ENCODE assay signal across 12 mouse cellular contexts in genomic region chr7:131776191-131776752, GRCm38 (mm10).
A peak's percentile ranks its signal among the peaks of the same experiment; 100 is the strongest.
DNase-seq lines count a peak whose midpoint lies in the region; TF ChIP-seq lines count a peak whose summit lies in the region.
"Had no signal": no experiment of that assay in that cellular context is flagged by ENCODE, and none has a peak within 500 bp of the region (broad histone marks: within the 10 kb centered on the region; RNA-seq: fewer than 3 reads in every experiment).

No protein-coding gene starts in this region.

- intact Hi-C loops in heart, postnatal 14 days (cut with DNase I), result no loop called here

- H3K4me1 ChIP-seq in kidney, adult 2 months (ENCODE audit: control insufficient read depth, insufficient read depth, low read length), result no peaks in the 10 kb centered on the region
- H3K4me1 ChIP-seq: stomach, embryonic 15.5 days had no signal

- no peaks in the 10 kb centered on the region for H3K36me3 ChIP-seq in kidney, adult 2 months (ENCODE audit: control insufficient read depth, insufficient read depth, low read length)
- H3K36me3 ChIP-seq: stomach, embryonic 15.5 days had no signal

- no peak for TF ChIP-seq CTCF in kidney, adult 2 months (conservative IDR thresholded peaks at IDR 0.05; ENCODE audit: insufficient read depth, insufficient read length, low read depth, low read length)

- peak; percentile 31 for DNase-seq in kidney, adult 2 months
- no peak for DNase-seq in kidney, postnatal 14 days
- peak; percentile 30 for DNase-seq in retina, postnatal 1 day
- DNase-seq in retina, embryonic 14.5 days (ENCODE audit: low spot score), result no peak
- peak; percentile 21 for DNase-seq in layer of hippocampus, adult 9-10 months (ENCODE audit: low spot score)
- peak; percentile 36 for DNase-seq in telencephalon, adult 2 months (ENCODE audit: low read depth, low spot score)
- DNase-seq in heart, postnatal 14 days, result no peak
- DNase-seq: cerebellum, adult 8-10 months had no signal

- no peak overlapping the region for H3K4me3 ChIP-seq in kidney, adult 2 months (ENCODE audit: insufficient read depth, low read depth, low read length)
- H3K4me3 ChIP-seq: left cerebral cortex, adult 2 months; stomach, embryonic 15.5 days had no signal

- 23% methylated on average over 16 of the region's 16 CpGs for WGBS in kidney, adult 2 months

- no peak overlapping the region for H3K27ac ChIP-seq in kidney, adult 2 months (ENCODE audit: insufficient read depth, low read depth, low read length)
- H3K27ac ChIP-seq: left cerebral cortex, adult 2 months; liver, embryonic 14.5 days; macrophage; stomach, embryonic 15.5 days had no signal

- no peak for TF ChIP-seq POLR2A in kidney, adult 2 months (IDR thresholded peaks at IDR 0.05; ENCODE audit: low read depth, low read length)

- peaks cover 2% of the 10 kb centered on the region for H3K27me3 ChIP-seq in kidney, adult 2 months (replicated peaks; ENCODE audit: control insufficient read depth, insufficient read depth, low read length)

Comparison
In these comparisons a context has a peak if more than half of its experiments do, and no peak if none do; other contexts are left out.
1. DNase-seq: peak in kidney, adult 2 months (single experiment), retina, postnatal 1 day (single experiment), layer of hippocampus, adult 9-10 months (single experiment) and telencephalon, adult 2 months (single experiment); none in kidney, postnatal 14 days (single experiment), retina, embryonic 14.5 days (single experiment) and heart, postnatal 14 days (0 of 2).